Mouse (Mus musculus): Measurements from ENCODE around the gene Chchd6. TPM values are rescaled to one million over a fixed set of nuclear protein-coding genes. Genes with fewer than 3 reads are reported as not detected.

Chchd6 gene
- total RNA-seq, 2 experiments from 2014 or later: 3.7 to 4.7 TPM

DNA sequence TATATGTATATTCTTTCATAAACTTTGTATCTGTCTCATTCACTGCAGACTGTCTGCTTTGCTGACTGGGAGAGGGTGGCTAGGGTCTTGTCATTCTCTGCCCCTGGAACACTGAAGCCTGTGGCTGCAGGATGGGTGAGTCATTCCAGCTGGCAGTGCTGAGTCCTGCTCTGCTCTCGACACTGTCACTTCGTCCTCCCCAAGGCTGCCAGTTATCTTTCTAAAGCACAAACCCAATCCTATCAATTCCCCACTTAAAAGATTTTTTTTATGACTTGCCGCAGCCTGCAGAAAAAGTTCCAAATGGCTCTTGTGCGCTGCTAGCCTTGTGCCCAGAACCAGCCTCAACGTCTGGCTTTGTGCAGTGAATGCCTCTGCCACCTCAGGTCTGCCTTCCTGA is 187.2 kb downstream of the Chchd6 start:
- no peak for DNase-seq (ENCODE audit: low spot score)

DNA sequence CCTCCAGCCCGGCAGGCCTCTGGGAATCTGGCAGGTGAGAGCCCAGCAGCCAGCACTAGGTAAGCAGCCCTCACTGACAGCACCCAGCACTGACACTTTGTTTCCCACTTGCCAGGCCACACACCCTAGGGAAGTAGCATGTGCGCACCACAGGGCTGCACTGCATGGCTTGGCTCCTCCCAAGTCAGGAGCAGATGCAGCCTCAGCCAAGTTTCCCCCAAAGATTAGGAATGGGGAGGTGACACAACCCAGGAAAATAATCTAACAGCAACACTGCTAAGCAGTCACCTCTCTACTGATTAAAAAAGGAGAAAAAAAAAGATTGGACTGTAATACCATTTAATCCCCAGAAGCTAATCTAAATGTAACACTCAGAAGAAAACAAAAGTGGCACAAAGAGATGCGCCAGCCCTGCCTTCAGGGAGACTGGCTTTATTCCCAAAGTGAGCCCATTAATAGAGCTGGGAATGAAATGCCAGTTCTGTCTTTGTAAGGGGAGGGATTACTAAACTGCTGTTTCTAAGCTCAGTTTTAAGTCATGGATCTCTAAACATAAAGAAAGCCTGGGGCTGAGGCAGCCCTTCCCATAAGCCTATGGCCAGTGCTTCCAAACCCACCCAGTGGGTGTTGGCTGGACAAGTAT is 188.1 kb downstream of the Chchd6 start:
- DNase-seq (ENCODE audit: low spot score): no peak

DNA sequence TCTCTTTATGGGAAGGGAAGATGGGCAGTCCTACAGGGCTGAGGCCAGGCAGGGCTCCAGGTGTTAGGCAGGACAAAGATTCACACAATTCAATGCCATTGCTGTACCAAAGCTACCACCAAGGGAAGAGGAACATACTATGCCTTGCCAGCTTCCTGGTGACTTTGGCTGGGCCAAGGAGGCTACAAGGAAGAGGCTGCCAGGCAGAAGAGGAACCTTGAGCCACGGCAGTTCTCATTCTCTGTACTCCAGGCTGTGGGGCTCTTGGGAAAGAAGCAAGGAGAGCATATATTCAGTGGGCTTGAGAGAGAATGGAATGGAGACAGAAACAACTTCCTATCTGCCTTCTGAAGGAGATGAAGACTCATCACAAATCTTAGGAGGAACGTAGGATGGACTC is 190.5 kb downstream of the Chchd6 start:
- no peak for DNase-seq (ENCODE audit: low spot score)

DNA sequence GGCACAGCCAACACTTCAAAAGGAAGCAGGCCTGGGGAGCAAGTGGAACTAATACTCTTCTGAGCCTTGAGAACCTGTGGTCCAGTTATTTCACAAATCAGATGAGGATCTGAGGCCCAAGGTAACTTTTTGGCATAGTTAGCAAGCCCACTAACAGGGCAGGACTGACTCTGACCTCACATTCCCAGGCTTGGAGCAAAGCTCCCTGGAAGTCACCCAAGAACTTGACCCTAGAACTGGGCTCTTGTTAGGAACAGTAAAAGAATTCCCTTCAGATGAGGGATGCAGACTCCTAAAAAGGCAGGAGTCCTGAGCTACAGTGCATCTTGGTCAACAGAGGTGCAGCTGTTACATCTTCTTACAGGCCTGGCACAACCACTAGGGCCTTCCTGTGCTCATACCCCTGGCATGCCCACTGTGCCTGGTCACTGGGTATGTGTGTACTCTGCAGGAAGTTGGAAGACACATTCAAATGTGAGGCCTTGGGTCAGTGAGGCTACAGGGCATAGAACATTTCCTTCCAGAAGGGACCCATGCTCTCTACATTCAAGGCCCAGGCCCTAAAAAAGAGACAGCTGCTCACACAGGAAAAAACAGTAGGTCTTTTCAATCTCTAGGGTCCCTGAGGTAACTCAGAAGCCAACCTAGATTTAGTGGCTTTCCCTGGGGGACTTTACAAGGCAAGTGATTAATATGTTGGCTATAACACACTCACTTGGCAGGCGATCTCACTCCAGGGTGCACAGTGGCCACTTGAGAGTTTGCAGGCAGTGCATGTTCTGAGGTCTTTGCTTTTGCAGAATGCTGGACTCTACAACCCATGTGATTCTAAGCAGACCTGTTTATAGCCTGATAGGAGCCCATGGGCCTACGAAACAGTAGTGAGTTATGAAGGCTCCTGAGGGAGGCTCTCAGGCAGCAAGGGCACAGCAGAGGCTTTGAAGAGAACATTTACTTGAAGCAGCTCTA is 191.9 kb downstream of the Chchd6 start:
- DNase-seq (ENCODE audit: low spot score): no peak

DNA sequence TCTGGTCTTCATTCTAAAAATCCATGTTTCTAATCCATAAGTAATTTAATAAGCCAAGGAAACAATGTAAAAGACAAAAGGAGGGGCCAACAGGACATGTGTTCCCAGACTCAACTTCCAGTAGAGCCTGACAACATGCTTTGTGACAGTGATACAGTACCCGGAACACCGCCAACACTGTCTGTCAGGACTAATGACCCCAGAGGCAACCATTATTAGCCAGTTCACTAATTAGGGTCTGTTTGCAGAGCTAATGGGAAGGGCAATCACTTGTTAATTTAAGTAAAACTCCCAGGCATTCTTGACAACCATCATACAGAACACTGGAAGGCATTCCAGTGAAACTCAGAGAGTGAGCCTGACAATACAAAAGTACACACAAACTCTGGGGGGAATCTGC is 193.0 kb downstream of the Chchd6 start:
- DNase-seq (ENCODE audit: low spot score): no peak

DNA sequence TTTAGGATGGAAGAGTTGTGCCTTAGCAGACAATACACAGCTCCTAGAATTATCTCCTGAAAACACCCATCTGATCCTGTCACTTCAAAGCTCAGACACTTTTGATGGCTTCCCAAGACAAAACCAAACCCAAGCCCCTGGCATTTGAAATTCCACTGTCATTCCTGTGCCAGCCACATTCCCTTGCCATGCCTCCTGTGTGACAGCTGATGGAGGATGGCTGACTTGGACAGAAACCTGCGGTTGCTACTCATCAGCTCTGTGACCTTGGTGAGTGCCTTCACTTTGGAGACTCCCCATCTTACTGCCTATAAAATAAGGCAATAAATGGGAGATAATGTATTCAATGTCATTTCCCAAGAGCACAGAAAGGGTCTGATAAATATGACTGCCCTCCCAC is 195.9 kb downstream of the Chchd6 start:
- no peak for DNase-seq (ENCODE audit: low spot score)

DNA sequence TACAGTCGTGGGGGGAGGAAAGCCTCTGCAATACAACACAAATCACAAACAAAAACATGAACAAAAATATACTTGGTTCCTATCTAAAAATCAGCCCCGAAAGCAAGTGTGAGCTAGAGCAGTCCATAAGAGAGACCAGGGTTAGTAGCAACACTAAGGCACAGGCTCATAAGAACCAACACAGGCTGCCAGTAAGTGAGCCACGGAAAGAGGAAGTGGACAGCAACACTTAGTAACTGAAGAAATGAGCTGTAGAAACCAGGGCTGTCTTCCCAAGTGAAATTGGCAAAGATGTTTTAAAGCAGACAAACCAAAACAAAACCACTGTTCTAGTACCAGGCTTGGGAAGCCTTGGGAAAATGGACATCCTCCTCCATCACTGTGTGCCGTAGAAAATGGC is 197.5 kb downstream of the Chchd6 start:
- no peak for DNase-seq (ENCODE audit: low spot score)

DNA sequence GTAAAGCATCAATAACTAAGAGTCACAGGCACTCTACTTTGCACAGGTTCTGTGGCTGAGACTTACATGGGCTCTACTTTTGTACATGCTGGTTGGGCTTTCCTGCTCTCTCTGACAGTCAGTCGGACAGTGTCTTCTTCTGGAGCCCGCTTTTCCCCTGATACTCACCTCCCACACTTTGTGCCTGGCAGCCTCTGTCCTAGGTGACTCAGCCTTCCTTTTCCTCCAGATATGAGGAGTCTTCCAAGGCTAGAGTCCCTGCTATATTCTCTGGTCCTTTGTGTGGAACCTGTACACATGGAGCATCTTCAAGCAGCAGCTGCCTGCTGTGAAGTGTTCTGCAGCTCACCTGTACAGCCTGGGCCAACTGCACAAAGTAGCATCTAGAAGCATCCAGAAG is 201.6 kb downstream of the Chchd6 start:
- DNase-seq (ENCODE audit: low spot score): no peak

DNA sequence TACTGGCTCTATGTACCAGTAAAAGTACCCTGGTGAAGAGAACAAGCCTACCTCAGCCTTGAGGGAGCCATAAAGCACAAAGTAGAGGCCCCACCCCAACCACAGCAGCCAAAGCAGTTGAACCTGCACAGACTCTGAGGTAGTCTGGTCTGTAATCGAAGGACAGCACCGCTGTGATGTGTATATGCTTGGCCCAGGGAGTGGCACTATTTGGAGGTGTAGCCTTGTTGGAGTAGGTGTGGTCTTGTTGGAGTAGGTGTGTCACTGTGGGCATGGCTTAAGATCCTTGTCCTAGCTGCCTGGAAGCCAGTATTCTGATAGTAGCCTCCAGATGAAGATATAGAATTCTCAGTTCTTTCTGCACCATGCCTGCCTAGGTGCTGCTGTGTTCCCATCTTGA is 203.2 kb downstream of the Chchd6 start:
- no peak for DNase-seq (ENCODE audit: low spot score)

DNA sequence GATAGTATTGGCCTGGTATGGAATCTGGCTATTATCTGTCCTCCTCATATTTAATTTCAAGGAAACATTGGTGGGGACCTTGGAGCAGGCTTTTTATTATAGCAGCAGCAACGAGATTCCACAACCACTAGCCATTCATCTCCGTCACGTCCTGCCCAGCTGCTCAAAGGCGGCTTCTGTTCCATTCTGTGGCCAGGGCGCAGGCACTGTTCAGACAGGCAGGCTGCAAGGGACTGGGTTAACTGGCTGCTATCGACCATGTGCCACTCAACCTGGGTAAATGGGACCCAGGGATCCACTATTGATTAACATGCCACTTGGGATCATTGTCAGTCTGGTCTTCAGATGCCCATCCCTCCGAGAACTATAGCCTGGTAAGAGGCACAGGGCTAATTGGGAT is 205.7 kb downstream of the Chchd6 start:
- no peak for DNase-seq (ENCODE audit: low spot score)

DNA sequence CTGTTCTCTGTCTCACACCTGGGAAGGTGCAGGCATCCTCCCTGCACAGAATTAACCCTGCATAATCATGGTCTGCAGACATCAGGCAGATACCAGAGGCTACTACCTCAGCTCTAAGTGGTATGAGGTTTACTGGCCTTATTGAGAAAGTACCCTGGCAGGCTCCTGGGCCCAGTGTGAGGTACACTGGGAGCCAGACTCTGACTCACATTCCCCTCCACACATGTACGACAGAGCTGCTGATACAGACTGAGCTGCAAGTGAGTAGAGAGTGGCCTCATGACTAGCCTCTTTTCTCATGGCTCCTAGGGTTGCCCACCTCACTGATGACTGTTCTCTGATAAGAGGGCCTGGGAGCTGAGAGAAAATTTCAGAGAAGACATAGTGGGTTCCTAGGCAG is 208.5 kb downstream of the Chchd6 start:
- DNase-seq (ENCODE audit: low spot score): no peak

DNA sequence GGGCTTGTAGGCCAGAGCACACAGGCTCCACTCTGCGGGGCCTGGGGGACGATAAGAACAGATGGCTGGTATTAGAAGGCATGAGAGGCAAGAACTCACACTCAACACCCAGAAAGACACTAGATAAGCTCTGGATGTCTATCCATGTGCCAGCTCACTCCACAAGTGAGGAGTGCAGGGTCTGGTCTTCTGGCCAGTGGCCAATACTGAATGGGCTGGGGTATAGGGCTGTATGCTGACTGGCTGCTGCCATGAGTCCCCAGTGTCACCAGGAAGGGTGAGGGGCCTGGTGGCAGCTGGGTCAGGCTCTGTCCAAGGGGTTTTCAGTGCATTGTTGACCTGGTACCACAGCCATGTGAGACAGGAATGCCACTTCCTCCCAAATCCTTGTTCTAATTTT is 210.8 kb downstream of the Chchd6 start:
- DNase-seq (ENCODE audit: low spot score): no peak

DNA sequence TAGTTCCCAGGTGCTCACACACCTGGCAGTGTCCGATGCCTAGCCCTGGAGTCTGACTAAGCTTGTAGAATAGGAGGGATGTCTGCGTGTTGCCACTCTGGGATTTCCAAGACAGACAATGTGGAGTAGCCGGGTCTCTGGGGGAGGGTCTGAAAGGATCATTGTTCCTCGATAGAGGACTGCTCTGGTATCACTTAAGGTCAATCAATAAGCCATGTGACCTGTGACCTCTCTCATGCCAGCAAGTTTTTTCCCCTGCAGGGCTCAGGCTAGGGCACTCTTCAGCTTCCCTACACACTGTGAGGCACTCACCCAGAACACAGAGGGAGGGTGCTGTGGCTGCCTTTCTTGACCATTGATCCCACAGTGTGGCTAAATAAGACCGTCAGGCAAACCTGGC is 213.6 kb downstream of the Chchd6 start:
- DNase-seq (ENCODE audit: low spot score): no peak

DNA sequence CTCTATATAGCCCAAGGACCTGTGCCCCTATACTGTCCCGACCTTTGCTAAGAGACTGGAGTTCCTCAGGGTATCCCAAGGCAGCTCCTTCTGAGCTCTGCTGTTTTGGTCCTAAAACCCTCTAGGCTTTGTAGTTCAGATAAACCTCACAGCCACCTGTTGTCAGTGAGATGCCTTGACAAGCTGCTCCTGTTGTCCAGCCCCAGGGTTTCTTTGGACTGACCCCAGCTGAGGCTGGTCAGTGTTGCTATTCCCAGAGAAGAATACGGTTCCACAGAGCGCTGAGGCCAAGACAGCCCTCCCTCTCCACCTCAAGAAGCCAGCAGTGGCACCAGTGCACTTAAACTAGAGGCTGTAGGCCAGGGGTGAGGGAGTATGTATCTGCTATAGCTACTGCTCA is 214.3 kb downstream of the Chchd6 start:
- DNase-seq (ENCODE audit: low spot score): no peak

DNA sequence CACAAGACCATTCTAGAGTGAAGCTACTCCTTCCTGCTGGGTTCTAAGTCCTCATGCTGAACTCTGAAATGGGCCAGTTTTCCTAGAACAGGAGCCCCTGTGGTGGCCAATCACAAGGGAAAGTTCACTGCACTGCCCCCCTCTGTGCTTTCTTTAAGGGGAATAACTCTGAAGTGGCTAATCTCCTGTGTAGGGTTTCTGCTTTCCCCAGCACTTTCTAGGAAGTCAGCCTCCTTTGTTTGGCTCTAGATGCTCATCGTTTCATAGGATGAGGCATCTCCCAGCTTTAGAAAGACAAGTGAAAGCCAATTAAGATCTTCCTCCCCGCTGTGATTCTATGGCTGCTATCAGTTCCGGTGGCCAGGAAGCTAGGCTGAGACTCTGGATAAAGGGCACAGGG is 214.7 kb downstream of the Chchd6 start:
- no peak for DNase-seq (ENCODE audit: low spot score)

DNA sequence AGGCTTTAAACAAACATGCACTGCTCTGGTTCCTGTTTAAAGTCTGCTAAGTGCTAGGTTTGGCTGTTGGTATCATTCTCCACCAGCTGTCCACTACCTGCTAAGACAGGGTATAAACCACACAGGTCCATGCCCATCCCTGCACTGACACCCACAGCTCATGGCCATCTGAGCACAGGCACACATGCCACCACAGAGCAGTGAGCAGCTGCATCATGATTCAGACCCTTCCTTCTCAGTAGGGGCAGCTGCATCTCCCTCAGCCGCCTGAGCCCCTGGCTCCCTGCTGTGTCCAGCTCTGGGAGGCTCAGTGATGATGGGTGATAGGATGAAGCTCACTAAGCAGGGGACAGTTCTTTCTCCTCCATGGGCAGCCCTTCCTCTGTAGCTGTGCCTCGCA is 217.2 kb downstream of the Chchd6 start:
- DNase-seq (ENCODE audit: low spot score): no peak

DNA sequence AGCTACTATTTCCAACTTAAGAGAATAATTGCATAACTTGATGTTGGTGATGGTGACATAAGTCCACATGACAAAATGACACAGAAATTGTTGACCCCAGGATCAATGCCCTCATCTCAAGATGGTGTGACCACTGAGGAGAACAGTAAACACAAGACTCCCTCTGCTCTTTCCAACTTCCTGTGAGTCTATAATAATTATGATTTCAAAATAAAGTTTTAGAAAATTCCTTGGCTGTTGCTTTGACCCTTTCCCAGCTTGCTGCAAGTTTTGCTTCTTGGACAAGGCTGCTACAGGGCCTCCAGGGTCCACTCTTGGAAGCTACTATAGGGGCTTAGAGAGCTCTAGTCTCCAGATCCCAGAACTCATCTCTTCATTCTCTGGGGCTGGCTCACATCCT is 226.6 kb downstream of the Chchd6 start:
- DNase-seq (ENCODE audit: low spot score): no peak

DNA sequence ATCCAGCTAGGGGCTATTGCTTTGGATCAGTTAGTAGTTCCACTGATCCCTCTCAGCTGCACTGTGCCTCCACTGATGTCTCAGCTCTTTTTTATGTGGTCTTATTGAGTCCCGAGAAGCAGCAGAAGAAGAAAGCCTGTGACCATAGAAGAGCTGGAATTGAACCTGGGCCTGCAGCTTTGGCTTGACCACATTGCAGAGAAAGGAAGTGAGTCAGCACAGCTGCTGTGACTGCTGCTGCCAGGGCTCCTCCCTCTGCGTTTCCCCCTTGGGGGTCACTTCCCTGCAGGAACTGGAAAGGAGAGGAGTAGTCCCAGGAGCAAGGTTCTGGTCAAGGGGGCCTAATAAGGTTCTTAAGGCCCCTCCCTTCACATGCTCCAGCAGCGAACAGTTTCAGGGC is 231.1 kb downstream of the Chchd6 start:
- DNase-seq (ENCODE audit: low spot score): no peak

DNA sequence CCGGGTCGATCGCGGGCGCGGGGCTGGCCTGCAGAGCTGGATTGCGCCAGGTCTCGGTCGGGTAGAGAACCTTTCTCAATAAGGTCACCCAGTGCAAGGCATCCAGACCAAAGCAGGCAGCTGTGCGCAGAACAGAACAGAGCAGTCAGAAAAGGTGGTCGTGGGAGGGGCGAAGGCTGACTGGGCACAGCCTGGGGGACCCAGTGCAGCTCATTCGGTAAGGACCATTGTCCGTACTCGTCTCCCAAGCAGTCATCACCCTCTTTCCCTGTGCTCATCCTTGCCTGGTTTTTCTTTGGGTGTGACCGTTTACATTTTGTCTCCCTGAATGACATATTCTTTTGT is 232.4 kb downstream of the Chchd6 start:
- DNase-seq (ENCODE audit: low spot score): no peak

DNA sequence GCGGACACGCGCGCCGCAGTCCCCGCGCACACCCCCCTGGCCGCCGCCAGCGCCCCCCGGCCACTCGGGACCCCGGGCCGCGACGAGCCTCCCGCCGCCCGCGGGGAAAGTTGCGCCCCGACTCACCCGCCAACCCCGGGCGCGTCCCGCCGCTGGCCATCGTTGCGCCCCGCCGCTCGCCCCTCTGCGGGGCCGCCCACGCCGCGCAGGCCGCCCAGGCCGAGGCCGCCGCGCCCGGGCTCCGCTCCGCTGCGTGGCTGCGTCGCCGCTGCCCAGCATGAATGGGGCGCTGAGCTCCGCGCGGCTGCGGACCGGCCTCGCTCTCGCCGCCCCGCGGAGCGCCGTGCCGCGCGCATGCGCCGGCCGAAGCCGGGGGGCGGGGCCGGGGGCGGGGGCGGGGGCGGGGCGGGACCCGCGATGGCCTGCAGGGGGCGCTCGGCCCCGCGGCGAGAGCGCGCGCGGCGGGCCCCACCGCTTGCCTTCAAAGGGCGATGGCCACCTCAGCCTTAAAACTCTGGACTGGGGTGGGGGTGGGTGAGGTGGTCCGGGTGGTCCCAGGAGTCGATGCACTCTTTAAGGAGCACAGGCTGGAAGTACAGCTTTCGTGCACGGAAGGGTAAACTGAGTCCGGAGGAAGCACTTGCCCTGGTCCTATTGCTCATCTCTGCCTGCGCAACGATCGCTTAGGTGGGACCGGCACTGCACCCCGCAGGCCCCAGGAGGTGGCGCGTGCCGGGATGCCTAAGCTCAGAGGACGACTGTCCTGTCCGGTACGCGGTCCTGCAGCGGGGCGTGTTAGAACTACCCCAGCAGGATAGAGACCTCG is 233.0 kb downstream of the Chchd6 start, which contains the start of gene Plxna1:
Gene Plxna1, minus strand, starts transcription at position 340 of the 826 bp plus-strand sequence.
- no peak for DNase-seq (ENCODE audit: low spot score)

DNA sequence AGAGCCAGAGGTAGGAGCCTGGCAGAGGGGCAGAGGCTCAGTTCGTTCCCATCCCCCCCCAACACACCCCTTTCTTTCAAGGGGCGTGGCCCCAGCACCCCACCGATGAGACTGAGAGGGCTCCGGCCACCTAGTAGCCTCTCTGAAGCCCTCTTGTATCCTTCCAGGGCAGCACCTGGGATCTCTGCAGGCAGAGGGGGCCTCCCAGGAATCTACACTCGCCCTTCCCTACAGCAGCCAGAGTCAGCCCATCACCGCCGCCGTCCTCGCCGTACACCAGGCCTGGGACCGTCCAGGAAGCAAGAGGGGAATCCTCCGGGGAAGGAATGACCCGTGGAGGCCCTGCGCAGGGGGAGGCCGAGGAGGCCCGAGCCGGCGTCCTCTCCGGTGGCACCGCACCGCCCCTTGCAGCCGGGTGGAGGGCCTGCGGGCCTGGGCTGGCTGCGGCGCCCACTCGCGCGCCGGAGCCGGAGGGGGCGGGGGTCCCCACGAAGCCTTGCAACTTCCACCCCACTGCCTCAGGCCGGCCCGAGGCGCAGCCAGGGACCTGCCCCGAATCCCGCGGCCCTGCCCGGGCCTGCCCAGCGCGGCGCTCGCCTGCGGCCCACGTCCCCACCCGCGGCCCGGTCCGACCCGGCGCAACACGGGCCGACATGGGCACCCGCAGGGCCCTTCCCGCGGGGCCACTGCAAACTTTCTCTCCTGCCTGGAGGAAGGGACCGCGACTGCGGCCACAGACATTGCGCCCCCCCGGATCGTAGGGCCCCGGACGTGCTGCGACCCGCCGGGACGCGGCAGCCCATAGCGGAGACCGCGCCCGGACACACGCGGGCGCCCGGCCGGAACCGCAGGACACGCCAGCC is 233.8 kb downstream of the Chchd6 start:
- no peak for DNase-seq (ENCODE audit: low spot score)

All from gastrocnemius, adult 18-20 months (tissue).